Mouse (Mus musculus): ENCODE measurements at regions not wholly inside any gene's neighbourhood (a gene's known extent, or its start where the extent isn't known, plus 50 kb on each side); places are given as distances from the start of the nearest gene placed in this dataset.

DNA sequence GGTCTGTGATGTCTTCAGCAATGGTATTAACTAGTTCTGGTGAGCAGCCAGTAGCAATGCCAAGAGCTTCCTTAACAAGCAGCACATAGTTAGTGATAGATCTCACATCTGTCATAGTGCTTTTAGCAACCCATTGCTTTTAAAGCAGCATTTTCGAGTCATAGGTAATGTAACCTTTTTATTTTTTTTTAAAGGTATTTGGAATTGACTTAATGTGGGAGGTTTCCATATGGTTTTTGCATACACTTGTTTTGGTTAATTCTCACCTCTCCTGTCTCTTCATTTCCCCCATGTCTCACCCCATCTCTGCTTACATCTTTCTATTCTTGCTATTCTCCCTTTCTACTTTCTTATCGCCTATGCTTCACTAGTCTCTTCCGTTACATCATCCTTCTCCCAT lies 1322.0 kb upstream of the A1bg start:
- H3K27me3 ChIP-seq (ENCODE audit: control insufficient read depth, insufficient read depth, low read length): no peaks in the 10 kb centered on the region
- H3K27ac ChIP-seq (ENCODE audit: control insufficient read depth, insufficient read depth, low read depth, low read length): no peak overlapping the region
- no peaks in the 10 kb centered on the region for H3K36me3 ChIP-seq (ENCODE audit: control insufficient read depth, insufficient read depth, low read length)
- H3K4me1 ChIP-seq (ENCODE audit: control insufficient read depth, insufficient read depth, low read length): no peaks in the 10 kb centered on the region
- TF ChIP-seq POLR2A (IDR thresholded peaks at IDR 0.05; ENCODE audit: control insufficient read depth, low read depth, low read length) (no peak), CTCF (IDR thresholded peaks at IDR 0.05; ENCODE audit: control insufficient read depth, insufficient read depth, insufficient replicate concordance, low read depth, low read length) (no peak)
- H3K4me3 ChIP-seq (ENCODE audit: control insufficient read depth, low read depth, low read length): no peak overlapping the region

DNA sequence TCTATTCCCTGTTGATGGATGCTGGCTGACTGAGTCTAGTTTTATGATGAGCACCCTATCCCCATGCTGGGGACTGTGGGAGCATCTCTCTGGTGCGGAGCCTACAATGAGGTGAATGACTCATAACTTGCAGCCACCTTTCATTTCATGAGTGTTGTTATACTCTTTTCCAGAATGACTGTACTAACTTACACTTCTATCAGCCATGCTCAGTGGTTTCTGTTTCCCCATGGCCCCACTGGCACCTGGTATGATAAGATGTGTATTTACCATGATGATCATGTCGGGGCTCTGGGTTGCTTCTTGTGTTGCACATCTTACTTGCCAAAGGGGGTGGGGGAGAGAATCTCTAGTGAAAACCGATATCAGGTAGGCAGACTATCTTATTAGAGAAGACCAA lies 1317.2 kb upstream of the A1bg start:
- Histone ChIP-seq H3K27me3 (ENCODE audit: control insufficient read depth, insufficient read depth, low read length) (no peaks in the 10 kb centered on the region), H3K27ac (ENCODE audit: control insufficient read depth, insufficient read depth, low read depth, low read length) (no peak overlapping the region), H3K4me1 (ENCODE audit: control insufficient read depth, insufficient read depth, low read length) (no peaks in the 10 kb centered on the region), H3K36me3 (ENCODE audit: control insufficient read depth, insufficient read depth, low read length) (no peaks in the 10 kb centered on the region), H3K4me3 (ENCODE audit: control insufficient read depth, low read depth, low read length) (no peak overlapping the region)
- no peak for TF ChIP-seq CTCF (IDR thresholded peaks at IDR 0.05; ENCODE audit: control insufficient read depth, insufficient read depth, insufficient replicate concordance, low read depth, low read length)
- no peak for TF ChIP-seq POLR2A (IDR thresholded peaks at IDR 0.05; ENCODE audit: control insufficient read depth, low read depth, low read length)

DNA sequence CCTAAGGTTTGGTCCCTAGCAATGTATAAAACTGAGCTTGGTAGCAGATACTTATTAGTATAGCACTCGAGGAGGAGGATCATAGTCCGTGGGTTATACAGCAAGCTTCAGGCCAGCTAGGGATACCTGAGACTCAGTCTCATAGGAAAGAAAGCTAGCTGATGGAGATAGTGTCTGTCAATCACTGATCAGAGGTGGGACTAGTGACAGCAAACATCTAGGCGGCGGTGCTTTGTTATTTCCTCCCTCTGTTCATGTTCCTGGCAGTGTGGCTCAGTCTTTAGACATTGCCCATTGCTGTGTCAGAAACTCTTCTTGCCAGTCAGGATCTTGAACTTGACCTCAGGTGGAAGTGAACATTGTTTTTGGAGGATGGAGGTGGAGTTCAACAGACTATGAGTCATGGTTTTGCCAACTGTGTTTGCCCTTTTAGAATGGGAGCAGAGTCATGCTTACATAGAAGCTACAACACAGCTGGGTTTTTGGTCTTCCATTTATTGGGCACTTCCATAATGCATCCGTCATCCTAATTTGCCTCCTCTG lies 1315.8 kb upstream of the A1bg start:
- no peak overlapping the region for H3K4me3 ChIP-seq (ENCODE audit: control insufficient read depth, low read depth, low read length)
- no peak overlapping the region for H3K27ac ChIP-seq (ENCODE audit: control insufficient read depth, insufficient read depth, low read depth, low read length)
- no peaks in the 10 kb centered on the region for H3K4me1 ChIP-seq (ENCODE audit: control insufficient read depth, insufficient read depth, low read length)
- H3K27me3 ChIP-seq (ENCODE audit: control insufficient read depth, insufficient read depth, low read length): no peaks in the 10 kb centered on the region
- TF ChIP-seq CTCF (IDR thresholded peaks at IDR 0.05; ENCODE audit: control insufficient read depth, insufficient read depth, insufficient replicate concordance, low read depth, low read length) (no peak), POLR2A (IDR thresholded peaks at IDR 0.05; ENCODE audit: control insufficient read depth, low read depth, low read length) (no peak)
- H3K36me3 ChIP-seq (ENCODE audit: control insufficient read depth, insufficient read depth, low read length): no peaks in the 10 kb centered on the region

DNA sequence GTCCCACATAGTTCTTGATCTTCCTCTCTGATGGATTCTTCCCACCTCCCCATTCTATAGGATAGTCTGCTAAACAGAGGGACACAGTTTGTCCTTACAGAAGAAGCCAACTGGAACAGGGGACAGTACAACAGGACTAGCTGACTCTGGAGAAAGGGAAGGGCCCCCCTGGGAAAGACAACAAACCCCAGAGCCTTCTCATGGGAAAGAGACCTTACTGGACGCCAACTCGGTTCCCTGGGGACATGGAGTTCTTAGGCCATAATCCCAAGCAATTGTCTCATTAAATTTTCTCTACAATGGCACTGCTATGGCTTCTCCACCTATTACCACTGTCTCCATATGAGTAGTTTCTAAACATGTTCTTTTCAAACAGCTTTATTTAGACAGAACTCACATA lies 1313.2 kb upstream of the A1bg start:
- H3K4me1 ChIP-seq (ENCODE audit: control insufficient read depth, insufficient read depth, low read length): no peaks in the 10 kb centered on the region
- no peaks in the 10 kb centered on the region for H3K36me3 ChIP-seq (ENCODE audit: control insufficient read depth, insufficient read depth, low read length)
- H3K27ac ChIP-seq (ENCODE audit: control insufficient read depth, insufficient read depth, low read depth, low read length): no peak overlapping the region
- H3K27me3 ChIP-seq (ENCODE audit: control insufficient read depth, insufficient read depth, low read length): no peaks in the 10 kb centered on the region
- H3K4me3 ChIP-seq (ENCODE audit: control insufficient read depth, low read depth, low read length): no peak overlapping the region
- no peak for TF ChIP-seq POLR2A (IDR thresholded peaks at IDR 0.05; ENCODE audit: control insufficient read depth, low read depth, low read length)
- no peak for TF ChIP-seq CTCF (IDR thresholded peaks at IDR 0.05; ENCODE audit: control insufficient read depth, insufficient read depth, insufficient replicate concordance, low read depth, low read length)

DNA sequence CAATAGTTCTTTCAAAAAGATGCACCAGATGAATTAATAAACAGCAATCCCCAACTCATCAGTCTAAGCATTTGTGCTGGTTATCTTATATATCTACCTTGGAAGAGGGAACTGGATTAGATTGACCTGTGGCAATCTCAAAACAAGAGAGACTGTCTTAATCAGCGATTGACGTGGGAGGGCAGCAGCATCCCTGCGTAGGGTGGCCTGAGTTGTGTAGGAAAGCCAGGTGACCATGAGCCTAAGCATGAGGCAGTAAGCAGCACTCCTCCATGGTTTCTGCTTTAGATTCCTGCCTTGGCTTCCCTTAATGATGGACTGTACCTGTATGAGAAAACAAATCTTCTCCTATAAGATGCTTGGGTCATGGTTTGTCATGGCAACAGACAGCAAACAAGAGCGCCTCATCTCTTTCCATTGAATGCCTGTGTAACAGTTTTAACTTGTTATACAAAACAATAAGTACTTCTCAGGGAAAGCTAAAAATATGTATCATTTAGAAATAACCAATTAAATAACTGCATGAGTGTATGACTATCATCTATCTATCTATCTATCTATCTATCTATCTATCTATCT lies 1311.5 kb upstream of the A1bg start:
- H3K4me1 ChIP-seq (ENCODE audit: control insufficient read depth, insufficient read depth, low read length): no peaks in the 10 kb centered on the region
- H3K4me3 ChIP-seq (ENCODE audit: control insufficient read depth, low read depth, low read length): no peak overlapping the region
- no peaks in the 10 kb centered on the region for H3K27me3 ChIP-seq (ENCODE audit: control insufficient read depth, insufficient read depth, low read length)
- TF ChIP-seq POLR2A (IDR thresholded peaks at IDR 0.05; ENCODE audit: control insufficient read depth, low read depth, low read length) (no peak), CTCF (IDR thresholded peaks at IDR 0.05; ENCODE audit: control insufficient read depth, insufficient read depth, insufficient replicate concordance, low read depth, low read length) (no peak)
- no peaks in the 10 kb centered on the region for H3K36me3 ChIP-seq (ENCODE audit: control insufficient read depth, insufficient read depth, low read length)
- H3K27ac ChIP-seq (ENCODE audit: control insufficient read depth, insufficient read depth, low read depth, low read length): no peak overlapping the region

DNA sequence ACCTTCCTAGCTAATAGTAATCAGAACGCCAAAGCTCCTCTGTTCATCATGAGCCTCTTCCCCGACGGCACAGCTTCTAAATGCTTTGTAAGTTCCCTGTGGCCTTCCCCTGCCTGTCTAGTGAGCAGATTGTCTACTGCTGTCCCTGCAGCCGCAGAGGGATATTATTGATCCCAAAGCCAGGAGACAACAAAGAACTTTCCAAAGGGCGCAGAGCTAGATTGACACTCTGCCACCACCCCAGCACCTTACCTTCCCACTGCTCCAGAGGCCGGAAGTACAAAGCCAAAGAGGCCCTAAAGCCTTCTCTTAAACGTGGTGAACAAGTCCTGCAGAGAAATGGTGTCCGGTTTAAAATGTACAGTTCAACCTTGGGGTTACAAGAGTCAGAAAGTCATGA lies 1310.3 kb upstream of the A1bg start:
- no peaks in the 10 kb centered on the region for H3K4me1 ChIP-seq (ENCODE audit: control insufficient read depth, insufficient read depth, low read length)
- TF ChIP-seq CTCF (IDR thresholded peaks at IDR 0.05; ENCODE audit: control insufficient read depth, insufficient read depth, insufficient replicate concordance, low read depth, low read length): no peak
- no peak for TF ChIP-seq POLR2A (IDR thresholded peaks at IDR 0.05; ENCODE audit: control insufficient read depth, low read depth, low read length)

DNA sequence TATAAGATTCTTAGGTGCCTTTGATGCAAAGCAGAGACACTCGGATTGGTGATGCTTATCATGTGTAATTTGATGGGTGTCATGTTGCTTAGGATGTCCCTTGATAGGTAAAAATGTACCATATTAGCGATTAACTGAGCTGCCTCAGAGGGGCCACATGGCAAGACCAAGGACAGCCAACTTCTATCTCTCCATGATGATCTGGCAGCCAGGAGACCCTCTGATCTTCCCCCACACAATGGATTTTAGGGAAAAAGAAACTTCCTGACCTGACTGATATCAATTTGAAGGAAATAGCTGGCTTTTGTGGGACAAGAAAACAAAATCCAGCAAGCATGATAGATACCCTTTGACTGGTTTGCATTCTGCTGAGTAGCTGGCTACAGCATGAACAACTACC lies 1308.9 kb upstream of the A1bg start:
- H3K27ac ChIP-seq (ENCODE audit: control insufficient read depth, insufficient read depth, low read depth, low read length): no peak overlapping the region
- no peak overlapping the region for H3K4me3 ChIP-seq (ENCODE audit: control insufficient read depth, low read depth, low read length)
- H3K4me1 ChIP-seq (ENCODE audit: control insufficient read depth, insufficient read depth, low read length): no peaks in the 10 kb centered on the region
- no peaks in the 10 kb centered on the region for H3K36me3 ChIP-seq (ENCODE audit: control insufficient read depth, insufficient read depth, low read length)
- no peaks in the 10 kb centered on the region for H3K27me3 ChIP-seq (ENCODE audit: control insufficient read depth, insufficient read depth, low read length)
- TF ChIP-seq POLR2A (IDR thresholded peaks at IDR 0.05; ENCODE audit: control insufficient read depth, low read depth, low read length) (no peak), CTCF (IDR thresholded peaks at IDR 0.05; ENCODE audit: control insufficient read depth, insufficient read depth, insufficient replicate concordance, low read depth, low read length) (no peak)

More for the DNA sequence above, 1310.3 kb upstream of the A1bg start:
- H3K36me3 ChIP-seq (ENCODE audit: control insufficient read depth, insufficient read depth, low read length): no peaks in the 10 kb centered on the region
- no peaks in the 10 kb centered on the region for H3K27me3 ChIP-seq (ENCODE audit: control insufficient read depth, insufficient read depth, low read length)
- H3K4me3 ChIP-seq (ENCODE audit: control insufficient read depth, low read depth, low read length): no peak overlapping the region
- no peak overlapping the region for H3K27ac ChIP-seq (ENCODE audit: control insufficient read depth, insufficient read depth, low read depth, low read length)

All from testis, adult 2 months (tissue).